Mouse (Mus musculus) cerebellum, adult 18-20 months (tissue): ENCODE measurements around the gene Gm11733.

Experiments used
- DNase-seq, 2 experiments: peaks; one replicate each; pipeline ENCODE4 v3.0.0; 2021

Gm11733 gene

GRCm38 (mm10) chr11:117535491-117536304 is 51.5 kb downstream of the Gm11733 start:
- no peak for DNase-seq

GRCm38 (mm10) chr11:117536586-117536985 is 52.4 kb downstream of the Gm11733 start:
- no peak for DNase-seq
